Mouse (Mus musculus): ENCODE measurements around the gene Trim25. TPM values are rescaled to one million over a fixed set of nuclear protein-coding genes. Genes with fewer than 3 reads are reported as not detected.

Trim25 gene
- total and polyA plus RNA-seq, 2 experiments from 2014 or later, result 7.8 to 16.1 TPM

DNA sequence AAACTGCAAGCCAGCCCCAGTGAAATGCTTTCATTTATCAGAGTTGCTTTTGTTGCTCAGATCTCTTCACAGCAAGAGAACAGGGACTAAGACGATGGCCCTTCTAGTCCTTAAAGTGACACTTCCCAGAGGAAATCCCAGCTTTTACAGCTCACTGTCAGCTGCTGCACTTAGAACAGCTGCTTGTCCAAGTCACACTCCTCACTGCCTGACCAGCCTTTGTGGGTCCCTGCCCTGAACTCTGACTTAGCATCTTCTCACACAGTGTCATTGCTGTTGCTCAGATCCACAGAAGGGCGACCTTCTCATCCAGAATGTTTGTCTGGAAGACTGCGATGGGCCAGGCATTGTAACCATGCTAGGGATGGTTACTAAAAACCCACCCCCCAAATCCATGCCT, 26.4 kb downstream of the Trim25 start:
- Histone ChIP-seq H3K27me3 (ENCODE audit: control insufficient read depth, insufficient read depth, low read length) (no peaks in the 10 kb centered on the region), H3K36me3 (replicated peaks; ENCODE audit: control insufficient read depth, insufficient read depth, low read length) (0 out of 2 replicates have a peak, but pooled peaks cover 3% of the 10 kb centered on the region), H3K4me1 (ENCODE audit: control insufficient read depth, insufficient read depth) (peaks cover 24% of the 10 kb centered on the region), H3K9me3 (replicated peaks; ENCODE audit: control insufficient read depth, low read length) (no peaks in the 10 kb centered on the region), H3K27ac (ENCODE audit: low read depth) (peak overlapping the region; percentile 35), H3K4me2 (ENCODE audit: low read depth, low read length) (no peak overlapping the region), H3K4me3 (ENCODE audit: low read depth, low read length) (no peak overlapping the region), H3K9ac (replicated peaks; ENCODE audit: low read depth, low read length) (no peak overlapping the region)
- ATAC-seq (ENCODE audit: insufficient read depth, low read depth) (no peak), DNase-seq (ENCODE audit: low spot score) (no peak)
- 75% methylated on average over 3 of the region's 3 CpGs for WGBS
- TF ChIP-seq CTCF (IDR thresholded peaks at IDR 0.05; ENCODE audit: low read depth) (no peak), EP300 (IDR thresholded peaks at IDR 0.05; ENCODE audit: low read depth) (no peak)

DNA sequence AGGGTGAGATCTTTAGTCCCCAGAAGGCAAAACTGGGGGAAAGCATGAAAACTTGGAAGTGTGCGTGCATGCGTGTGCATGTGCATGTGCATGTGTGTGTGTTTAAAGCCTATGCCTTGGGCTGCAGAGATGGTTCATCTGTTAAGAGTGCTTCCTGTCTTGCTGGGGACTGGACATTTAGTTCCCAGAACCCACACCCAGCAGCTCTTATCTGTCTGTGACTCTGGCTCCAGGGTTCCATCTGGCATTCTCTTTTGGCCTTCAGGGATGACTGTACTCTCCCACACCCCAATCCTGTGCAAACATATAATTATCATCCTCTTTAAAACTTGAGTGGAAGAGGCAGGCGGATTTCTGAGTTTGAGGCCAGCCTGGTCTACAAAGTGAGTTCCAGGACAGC, 26.9 kb downstream of the Trim25 start:
- 84% methylated on average over 3 of the region's 3 CpGs for WGBS
- Histone ChIP-seq H3K4me3 (ENCODE audit: low read depth, low read length) (no peak overlapping the region), H3K9me3 (replicated peaks; ENCODE audit: control insufficient read depth, low read length) (no peaks in the 10 kb centered on the region), H3K27me3 (ENCODE audit: control insufficient read depth, insufficient read depth, low read length) (no peaks in the 10 kb centered on the region), H3K9ac (replicated peaks; ENCODE audit: low read depth, low read length) (no peak overlapping the region), H3K36me3 (replicated peaks; ENCODE audit: control insufficient read depth, insufficient read depth, low read length) (no peaks in the 10 kb centered on the region), H3K4me2 (ENCODE audit: low read depth, low read length) (no peak overlapping the region), H3K27ac (ENCODE audit: low read depth) (no peak overlapping the region), H3K4me1 (ENCODE audit: control insufficient read depth, insufficient read depth) (peaks cover 24% of the 10 kb centered on the region)
- ATAC-seq (ENCODE audit: insufficient read depth, low read depth) (no peak), DNase-seq (ENCODE audit: low spot score) (no peak)
- TF ChIP-seq CTCF (IDR thresholded peaks at IDR 0.05; ENCODE audit: low read depth) (no peak), EP300 (IDR thresholded peaks at IDR 0.05; ENCODE audit: low read depth) (no peak)

DNA sequence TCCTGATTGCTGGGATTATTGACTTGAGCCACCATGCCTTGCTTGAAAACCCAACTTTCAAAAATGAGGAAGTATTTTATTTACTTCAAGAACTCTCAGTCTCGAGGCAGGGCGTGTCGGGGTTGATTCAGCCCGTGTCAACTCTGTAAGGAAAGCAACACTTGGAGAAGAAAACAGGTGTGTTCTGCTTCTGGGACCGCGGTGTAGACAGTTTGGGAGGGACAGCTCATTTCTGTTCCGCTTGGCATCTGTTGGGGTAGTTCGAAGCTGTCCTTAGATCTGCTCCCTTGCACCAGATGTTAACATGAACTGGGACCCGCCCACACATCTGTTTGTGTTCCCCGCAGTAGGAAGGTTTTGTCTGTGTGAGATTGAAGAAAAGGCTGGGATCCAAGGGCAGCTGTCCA, 28.8 kb downstream of the Trim25 start:
- no peaks in the 10 kb centered on the region for H3K27me3 ChIP-seq (ENCODE audit: control insufficient read depth, insufficient read depth, low read length)
- 68% methylated on average over 10 of the region's 10 CpGs for WGBS
- TF ChIP-seq EP300 (IDR thresholded peaks at IDR 0.05; ENCODE audit: low read depth) (no peak), CTCF (IDR thresholded peaks at IDR 0.05; ENCODE audit: low read depth) (no peak)

DNA sequence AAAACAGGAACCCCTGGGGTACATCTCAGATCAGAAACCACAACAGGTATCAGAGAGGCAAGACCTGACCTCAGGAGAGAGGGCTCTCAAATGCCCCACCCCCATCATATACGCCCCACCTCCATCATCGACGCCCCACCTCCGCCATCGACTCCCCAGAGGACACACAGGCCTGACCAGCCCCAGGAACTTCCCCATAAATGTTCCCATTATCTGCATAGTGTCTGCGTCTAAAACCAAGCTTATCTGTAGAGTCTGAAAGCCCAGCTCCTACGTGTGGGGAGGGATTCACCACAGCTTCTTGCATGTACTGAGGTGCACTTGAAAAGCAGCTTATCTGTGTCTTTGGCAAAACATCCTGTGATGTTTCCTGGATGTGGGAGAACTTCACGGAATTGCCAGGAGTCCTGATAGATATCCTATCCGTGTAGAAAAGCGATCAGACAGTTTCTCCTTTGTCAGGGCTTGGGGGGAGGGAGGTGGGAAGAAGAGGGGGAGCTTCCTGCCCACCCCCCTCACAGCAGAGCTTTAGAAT, 29.8 kb downstream of the Trim25 start:
- Histone ChIP-seq H3K9ac (replicated peaks; ENCODE audit: low read depth, low read length) (no peak overlapping the region), H3K27me3 (ENCODE audit: control insufficient read depth, insufficient read depth, low read length) (no peaks in the 10 kb centered on the region), H3K4me1 (ENCODE audit: control insufficient read depth, insufficient read depth) (peaks cover 14% of the 10 kb centered on the region), H3K36me3 (replicated peaks; ENCODE audit: control insufficient read depth, insufficient read depth, low read length) (no peaks in the 10 kb centered on the region), H3K9me3 (replicated peaks; ENCODE audit: control insufficient read depth, low read length) (no peaks in the 10 kb centered on the region), H3K4me3 (ENCODE audit: low read depth, low read length) (no peak overlapping the region), H3K4me2 (ENCODE audit: low read depth, low read length) (no peak overlapping the region), H3K27ac (ENCODE audit: low read depth) (peak overlapping the region; percentile 68)
- DNase-seq (ENCODE audit: low spot score), result peak; percentile 39
- TF ChIP-seq CTCF (IDR thresholded peaks at IDR 0.05; ENCODE audit: low read depth), result no peak
- TF ChIP-seq EP300 (IDR thresholded peaks at IDR 0.05; ENCODE audit: low read depth), result peak; percentile 84
- peak; percentile 57 for ATAC-seq (ENCODE audit: insufficient read depth, low read depth)
- WGBS, result 16% methylated on average over 10 of the region's 10 CpGs

More for the DNA sequence above, 28.8 kb downstream of the Trim25 start:
- H3K9ac ChIP-seq (replicated peaks; ENCODE audit: low read depth, low read length), result no peak overlapping the region
- no peak overlapping the region for H3K4me2 ChIP-seq (ENCODE audit: low read depth, low read length)
- peaks cover 19% of the 10 kb centered on the region for H3K4me1 ChIP-seq (ENCODE audit: control insufficient read depth, insufficient read depth)
- ATAC-seq (ENCODE audit: insufficient read depth, low read depth), result no peak; the same call in 1 of the 2 replicates
- no peak for DNase-seq (ENCODE audit: low spot score)
- no peaks in the 10 kb centered on the region for H3K36me3 ChIP-seq (replicated peaks; ENCODE audit: control insufficient read depth, insufficient read depth, low read length)
- no peaks in the 10 kb centered on the region for H3K9me3 ChIP-seq (replicated peaks; ENCODE audit: control insufficient read depth, low read length)
- no peak overlapping the region for H3K4me3 ChIP-seq (ENCODE audit: low read depth, low read length)
- H3K27ac ChIP-seq (ENCODE audit: low read depth), result peak overlapping the region; percentile 68

DNA sequence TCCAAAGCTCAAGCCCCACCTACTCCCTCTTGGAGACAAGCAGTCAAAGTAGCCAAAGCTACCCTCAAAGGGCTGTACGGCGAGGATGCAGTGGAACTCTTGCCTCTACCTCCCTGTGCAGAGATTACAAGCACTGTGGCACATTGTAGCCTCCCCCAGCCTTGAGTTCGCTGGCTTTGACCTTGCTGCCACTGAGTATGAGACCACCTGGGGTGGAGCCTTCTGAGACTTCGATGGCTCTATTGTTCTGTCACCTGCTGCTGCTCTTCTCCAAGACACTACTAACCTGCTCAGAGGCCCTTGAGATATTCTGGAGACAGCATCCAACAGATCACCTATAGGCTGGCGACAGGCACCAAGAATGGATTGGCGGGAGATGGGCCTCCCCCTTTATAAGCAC, 31.4 kb downstream of the Trim25 start:
- H3K36me3 ChIP-seq (replicated peaks; ENCODE audit: control insufficient read depth, insufficient read depth, low read length), result peaks cover 6% of the 10 kb centered on the region; the same call in 1 of the 2 replicates
- no peaks in the 10 kb centered on the region for H3K9me3 ChIP-seq (replicated peaks; ENCODE audit: control insufficient read depth, low read length)
- ATAC-seq (ENCODE audit: insufficient read depth, low read depth), result no peak
- no peak overlapping the region for H3K4me2 ChIP-seq (ENCODE audit: low read depth, low read length)
- no peak for DNase-seq (ENCODE audit: low spot score)
- H3K27ac ChIP-seq (ENCODE audit: low read depth), result no peak overlapping the region
- no peak overlapping the region for H3K9ac ChIP-seq (replicated peaks; ENCODE audit: low read depth, low read length)
- H3K4me1 ChIP-seq (ENCODE audit: control insufficient read depth, insufficient read depth), result peaks cover 9% of the 10 kb centered on the region
- 87% methylated on average over 6 of the region's 6 CpGs for WGBS
- H3K4me3 ChIP-seq (ENCODE audit: low read depth, low read length), result no peak overlapping the region
- TF ChIP-seq EP300 (IDR thresholded peaks at IDR 0.05; ENCODE audit: low read depth), result no peak
- no peak for TF ChIP-seq CTCF (IDR thresholded peaks at IDR 0.05; ENCODE audit: low read depth)
- H3K27me3 ChIP-seq (ENCODE audit: control insufficient read depth, insufficient read depth, low read length), result no peaks in the 10 kb centered on the region

DNA sequence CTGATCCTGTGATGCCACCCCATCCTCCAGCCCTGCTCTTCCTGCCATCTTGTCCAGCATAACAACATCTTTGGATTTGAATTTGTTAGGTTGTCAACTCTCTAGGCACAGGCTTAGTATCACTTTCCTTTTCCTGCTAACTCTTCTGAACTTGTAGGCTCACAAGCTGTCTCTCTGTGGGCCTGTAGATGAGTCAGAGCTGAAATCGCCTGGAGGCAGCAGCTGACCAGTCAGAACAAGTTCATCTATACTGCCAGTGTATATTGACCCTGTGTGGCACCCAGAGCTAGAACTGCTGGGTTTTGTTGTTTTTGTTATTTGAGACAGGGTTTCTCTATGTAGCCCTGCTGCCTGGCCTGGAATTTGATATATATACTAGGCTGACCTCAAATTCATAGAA, 32.0 kb downstream of the Trim25 start:
- DNase-seq (ENCODE audit: low spot score) (no peak), ATAC-seq (ENCODE audit: insufficient read depth, low read depth) (no peak)
- TF ChIP-seq CTCF (IDR thresholded peaks at IDR 0.05; ENCODE audit: low read depth) (no peak), EP300 (IDR thresholded peaks at IDR 0.05; ENCODE audit: low read depth) (no peak)
- WGBS, result 62% methylated on average over 1 of the region's 1 CpGs
- Histone ChIP-seq H3K4me3 (ENCODE audit: low read depth, low read length) (no peak overlapping the region), H3K4me1 (ENCODE audit: control insufficient read depth, insufficient read depth) (peaks cover 9% of the 10 kb centered on the region), H3K36me3 (replicated peaks; ENCODE audit: control insufficient read depth, insufficient read depth, low read length) (peaks cover 6% of the 10 kb centered on the region; the same call in 1 of the 2 replicates), H3K27ac (ENCODE audit: low read depth) (no peak overlapping the region), H3K9ac (replicated peaks; ENCODE audit: low read depth, low read length) (no peak overlapping the region), H3K27me3 (ENCODE audit: control insufficient read depth, insufficient read depth, low read length) (no peaks in the 10 kb centered on the region), H3K9me3 (replicated peaks; ENCODE audit: control insufficient read depth, low read length) (no peaks in the 10 kb centered on the region), H3K4me2 (ENCODE audit: low read depth, low read length) (no peak overlapping the region)

All from heart, postnatal 0 days (tissue).